In genomic region chr10:79764234-79764633, GRCm38 (mm10) we compare ENCODE assay signal across 13 mouse cellular contexts. TPM values are rescaled to one million over a fixed set of nuclear protein-coding genes. Genes with fewer than 3 reads are reported as not detected.
A peak's percentile ranks its signal among the peaks of the same experiment; 100 is the strongest.
DNase-seq lines count a peak whose midpoint lies in the region; ATAC-seq lines count a peak whose summit lies in the region.
"Had no signal": no experiment of that assay in that cellular context is flagged by ENCODE, and none has a peak within 500 bp of the region (broad histone marks: within the 10 kb centered on the region; RNA-seq: fewer than 3 reads in every experiment).

No protein-coding gene starts in this region.

- no peak for DNase-seq in heart, adult 8-10 months (ENCODE audit: low spot score)
- DNase-seq in midbrain, embryonic 11.5 days (ENCODE audit: low spot score, missing footprints), result no peak
- no peak for DNase-seq in embryonic facial prominence, embryonic 10.5 days (ENCODE audit: low spot score)
- no peak for DNase-seq in thymus, postnatal 10 days (ENCODE audit: low spot score in 2 of 2)
- no peak for DNase-seq in adrenal gland, postnatal 10 days
- DNase-seq: thymus, postnatal 4 days had no signal

- H3K4me3 ChIP-seq in heart, embryonic 14.5 days (ENCODE audit: control insufficient read depth in 1 of 2, insufficient read depth in 1 of 2, low read depth in 1 of 2, low read length in 2 of 2), result no peak overlapping the region
- H3K4me3 ChIP-seq in midbrain, embryonic 11.5 days (ENCODE audit: low read depth, low read length), result no peak overlapping the region
- no peak overlapping the region for H3K4me3 ChIP-seq in midbrain, embryonic 15.5 days
- H3K4me3 ChIP-seq in embryonic facial prominence, embryonic 10.5 days, result peak overlapping the region; percentile 16; the same call in 1 of the 2 replicates
- no peak overlapping the region for H3K4me3 ChIP-seq in hindbrain, embryonic 16.5 days (ENCODE audit: low read length)
- H3K4me3 ChIP-seq: layer of hippocampus, adult 2 months had no signal

- H3K27ac ChIP-seq in heart, embryonic 14.5 days (replicated peaks in 1 of 2; ENCODE audit: control insufficient read depth in 1 of 2, insufficient read depth in 1 of 2, low read depth in 2 of 2, low read length in 2 of 2), result no peak overlapping the region
- H3K27ac ChIP-seq in midbrain, embryonic 11.5 days (ENCODE audit: low read depth, low read length), result no peak overlapping the region
- H3K27ac ChIP-seq in midbrain, embryonic 15.5 days, result no peak overlapping the region
- no peak overlapping the region for H3K27ac ChIP-seq in embryonic facial prominence, embryonic 10.5 days (replicated peaks)
- H3K27ac ChIP-seq in hindbrain, embryonic 16.5 days (ENCODE audit: low read depth, low read length), result no peak overlapping the region
- H3K27ac ChIP-seq: layer of hippocampus, adult 2 months had no signal

- 60% methylated on average over 7 of the region's 7 CpGs for WGBS in heart, embryonic 14.5 days
- 87% methylated on average over 7 of the region's 7 CpGs for WGBS in midbrain, embryonic 11.5 days
- WGBS in midbrain, embryonic 15.5 days, result 92% methylated on average over 7 of the region's 7 CpGs
- WGBS in embryonic facial prominence, embryonic 10.5 days, result 91% methylated on average over 7 of the region's 7 CpGs
- WGBS in hindbrain, embryonic 16.5 days, result 86% methylated on average over 7 of the region's 7 CpGs

- no peak for ATAC-seq in heart, embryonic 14.5 days (ENCODE audit: insufficient number of reproducible peaks, insufficient read depth, low FRiP score, low read depth)
- ATAC-seq in midbrain, embryonic 11.5 days (ENCODE audit: low FRiP score), result no peak
- ATAC-seq in midbrain, embryonic 15.5 days (replicated peaks), result no peak
- ATAC-seq in hindbrain, embryonic 16.5 days, result no peak
- ATAC-seq: lung, postnatal 0 days had no signal

- H3K36me3 ChIP-seq in heart, embryonic 14.5 days (ENCODE audit: control insufficient read depth, insufficient read depth, low read length), result peaks cover 33% of the 10 kb centered on the region
- H3K36me3 ChIP-seq in midbrain, embryonic 11.5 days (ENCODE audit: control insufficient read depth, insufficient read depth, low read length), result peaks cover 18% of the 10 kb centered on the region
- peaks cover 22% of the 10 kb centered on the region for H3K36me3 ChIP-seq in midbrain, embryonic 15.5 days (replicated peaks)
- H3K36me3 ChIP-seq in embryonic facial prominence, embryonic 10.5 days (replicated peaks), result peaks cover 60% of the 10 kb centered on the region
- peaks cover 22% of the 10 kb centered on the region for H3K36me3 ChIP-seq in hindbrain, embryonic 16.5 days (ENCODE audit: control insufficient read depth, insufficient read depth, low read length)

- H3K9me3 ChIP-seq in heart, embryonic 14.5 days (ENCODE audit: control insufficient read depth, low read length), result no peaks in the 10 kb centered on the region
- no peaks in the 10 kb centered on the region for H3K9me3 ChIP-seq in midbrain, embryonic 11.5 days (ENCODE audit: control insufficient read depth, low read length)
- no peaks in the 10 kb centered on the region for H3K9me3 ChIP-seq in midbrain, embryonic 15.5 days
- no peaks in the 10 kb centered on the region for H3K9me3 ChIP-seq in embryonic facial prominence, embryonic 10.5 days
- no peaks in the 10 kb centered on the region for H3K9me3 ChIP-seq in hindbrain, embryonic 16.5 days (ENCODE audit: control insufficient read depth, low read length)

- no peak overlapping the region for H3K4me2 ChIP-seq in heart, embryonic 14.5 days (ENCODE audit: low read length)
- H3K4me2 ChIP-seq in midbrain, embryonic 11.5 days, result no peak overlapping the region
- H3K4me2 ChIP-seq in midbrain, embryonic 15.5 days, result no peak overlapping the region
- H3K4me2 ChIP-seq in hindbrain, embryonic 16.5 days (ENCODE audit: low read length), result no peak overlapping the region

- no peaks in the 10 kb centered on the region for H3K27me3 ChIP-seq in heart, embryonic 14.5 days (ENCODE audit: control insufficient read depth, insufficient read depth, low read length)
- H3K27me3 ChIP-seq in midbrain, embryonic 11.5 days (ENCODE audit: control insufficient read depth, insufficient read depth, low read length), result no peaks in the 10 kb centered on the region
- no peaks in the 10 kb centered on the region for H3K27me3 ChIP-seq in midbrain, embryonic 15.5 days (replicated peaks)
- no peaks in the 10 kb centered on the region for H3K27me3 ChIP-seq in embryonic facial prominence, embryonic 10.5 days (replicated peaks; ENCODE audit: low read depth, poor library complexity, severe bottlenecking)
- H3K27me3 ChIP-seq in hindbrain, embryonic 16.5 days (replicated peaks; ENCODE audit: control insufficient read depth, insufficient read depth, low read length), result no peaks in the 10 kb centered on the region
- H3K27me3 ChIP-seq: CH12.LX had no signal

- peak overlapping the region; percentile 12; the same call in 1 of the 2 replicates for H3K9ac ChIP-seq in heart, embryonic 14.5 days (ENCODE audit: low read length)
- peak overlapping the region; percentile 5; the same call in 1 of the 2 replicates for H3K9ac ChIP-seq in midbrain, embryonic 11.5 days (ENCODE audit: low read length)
- H3K9ac ChIP-seq in midbrain, embryonic 15.5 days, result no peak overlapping the region
- H3K9ac ChIP-seq in hindbrain, embryonic 16.5 days (ENCODE audit: low read depth, low read length), result peak overlapping the region; percentile 13; the same call in 1 of the 2 replicates

- H3K4me1 ChIP-seq in heart, embryonic 14.5 days (ENCODE audit: control insufficient read depth in 2 of 2, insufficient read depth in 2 of 2, low read length in 2 of 2), result peaks cover 30 to 46% of the 10 kb centered on the region in 2 experiments
- H3K4me1 ChIP-seq in midbrain, embryonic 11.5 days (ENCODE audit: control insufficient read depth, insufficient read depth, low read length), result peaks cover 22% of the 10 kb centered on the region
- peaks cover 41% of the 10 kb centered on the region for H3K4me1 ChIP-seq in midbrain, embryonic 15.5 days
- peaks cover 49% of the 10 kb centered on the region for H3K4me1 ChIP-seq in embryonic facial prominence, embryonic 10.5 days
- peaks cover 34% of the 10 kb centered on the region for H3K4me1 ChIP-seq in hindbrain, embryonic 16.5 days (ENCODE audit: control insufficient read depth, insufficient read depth, low read depth, low read length)

RNA-seq across cellular contexts. Expression of gene Rnf126, which starts 2.5 kb away (rescaled TPM):
- polyA plus RNA-seq in heart, embryonic 14.5 days (2014; fragmentation: Nextera tagmentation; extraction: Ambion mirVana), result 54.4 and 62.5 TPM in 2 replicates
- 10 to 100 TPM; 20.2 to 23.2 (median 21.5) TPM for total RNA-seq in heart, adult 8-10 months (2022)
- polyA plus RNA-seq in midbrain, embryonic 11.5 days (2014; fragmentation: Nextera tagmentation; extraction: Ambion mirVana), result 69.9 and 81.9 TPM in 2 replicates
- polyA plus RNA-seq in midbrain, embryonic 15.5 days (2015; fragmentation: Nextera tagmentation; extraction: Ambion mirVana), result 109 and 117 TPM in 2 replicates
- polyA plus RNA-seq in embryonic facial prominence, embryonic 10.5 days (2016; fragmentation: Nextera tagmentation; extraction: Ambion mirVana), result 125 and 126 TPM in 2 replicates
- 74.2 and 101 TPM in 2 replicates for polyA plus RNA-seq in hindbrain, embryonic 16.5 days (2015; fragmentation: Nextera tagmentation; extraction: Ambion mirVana)
- 10 to 100 TPM; 50.8 to 55.1 TPM for total RNA-seq in adrenal gland, postnatal 10 days (2021)

RNA-seq across cellular contexts. Expression of gene Fgf22, which starts 9.4 kb away (rescaled TPM):
- 0.12 and 0.38 TPM in 2 replicates for polyA plus RNA-seq in heart, embryonic 14.5 days (2014; fragmentation: Nextera tagmentation; extraction: Ambion mirVana)
- not detected for total RNA-seq in heart, adult 8-10 months (2022)
- 0.08 and 0.32 TPM in 2 replicates for polyA plus RNA-seq in midbrain, embryonic 11.5 days (2014; fragmentation: Nextera tagmentation; extraction: Ambion mirVana)
- 1.4 and 1.6 TPM in 2 replicates for polyA plus RNA-seq in midbrain, embryonic 15.5 days (2015; fragmentation: Nextera tagmentation; extraction: Ambion mirVana)
- polyA plus RNA-seq in embryonic facial prominence, embryonic 10.5 days (2016; fragmentation: Nextera tagmentation; extraction: Ambion mirVana), result 0.46 TPM in 1 of 2 replicates, not detected in the other
- polyA plus RNA-seq in hindbrain, embryonic 16.5 days (2015; fragmentation: Nextera tagmentation; extraction: Ambion mirVana), result 1.9 and 3.1 TPM in 2 replicates
- not detected for total RNA-seq in adrenal gland, postnatal 10 days (2021)
- total RNA-seq: CH12.LX; gastrocnemius, adult 8-10 months had no signal

RNA-seq across cellular contexts. Expression of gene Fstl3, which starts 12.8 kb away (rescaled TPM):
- polyA plus RNA-seq in heart, embryonic 14.5 days (2014; fragmentation: Nextera tagmentation; extraction: Ambion mirVana), result 19.9 and 21.1 TPM in 2 replicates
- 1 to 10 TPM; 2.9 to 5.8 (median 3.6) TPM for total RNA-seq in heart, adult 8-10 months (2022)
- polyA plus RNA-seq in midbrain, embryonic 11.5 days (2014; fragmentation: Nextera tagmentation; extraction: Ambion mirVana), result 0.60 and 1.2 TPM in 2 replicates
- polyA plus RNA-seq in midbrain, embryonic 15.5 days (2015; fragmentation: Nextera tagmentation; extraction: Ambion mirVana), result 1.9 and 2.0 TPM in 2 replicates
- 1.9 and 2.2 TPM in 2 replicates for polyA plus RNA-seq in embryonic facial prominence, embryonic 10.5 days (2016; fragmentation: Nextera tagmentation; extraction: Ambion mirVana)
- polyA plus RNA-seq in hindbrain, embryonic 16.5 days (2015; fragmentation: Nextera tagmentation; extraction: Ambion mirVana), result 2.6 and 3.0 TPM in 2 replicates
- 1 to 10 TPM; 5.5 to 5.7 TPM for total RNA-seq in adrenal gland, postnatal 10 days (2021)

RNA-seq across cellular contexts. Expression of gene Polrmt, which starts 17.9 kb away (rescaled TPM):
- polyA plus RNA-seq in heart, embryonic 14.5 days (2014; fragmentation: Nextera tagmentation; extraction: Ambion mirVana), result 20.2 and 27.4 TPM in 2 replicates
- 10 to 100 TPM; 41.1 to 54.7 (median 47.0) TPM for total RNA-seq in heart, adult 8-10 months (2022)
- polyA plus RNA-seq in midbrain, embryonic 11.5 days (2014; fragmentation: Nextera tagmentation; extraction: Ambion mirVana), result 28.5 and 31.2 TPM in 2 replicates
- polyA plus RNA-seq in midbrain, embryonic 15.5 days (2015; fragmentation: Nextera tagmentation; extraction: Ambion mirVana), result 48.3 and 50.6 TPM in 2 replicates
- 52.8 and 54.3 TPM in 2 replicates for polyA plus RNA-seq in embryonic facial prominence, embryonic 10.5 days (2016; fragmentation: Nextera tagmentation; extraction: Ambion mirVana)
- polyA plus RNA-seq in hindbrain, embryonic 16.5 days (2015; fragmentation: Nextera tagmentation; extraction: Ambion mirVana), result 37.1 and 50.6 TPM in 2 replicates
- total RNA-seq in adrenal gland, postnatal 10 days (2021), result 10 to 100 TPM; 60.1 to 69.8 TPM

RNA-seq across cellular contexts. Expression of gene Prss57, which starts 26.5 kb away (rescaled TPM):
- polyA plus RNA-seq in heart, embryonic 14.5 days (2014; fragmentation: Nextera tagmentation; extraction: Ambion mirVana), result 0.08 TPM in 1 of 2 replicates, not detected in the other
- total RNA-seq in heart, adult 8-10 months (2022), result not detected
- polyA plus RNA-seq in midbrain, embryonic 11.5 days (2014; fragmentation: Nextera tagmentation; extraction: Ambion mirVana), result 0.10 and 0.40 TPM in 2 replicates
- 0.17 TPM in 1 of 2 replicates, not detected in the other for polyA plus RNA-seq in midbrain, embryonic 15.5 days (2015; fragmentation: Nextera tagmentation; extraction: Ambion mirVana)
- 0.05 TPM in 1 of 2 replicates, not detected in the other for polyA plus RNA-seq in embryonic facial prominence, embryonic 10.5 days (2016; fragmentation: Nextera tagmentation; extraction: Ambion mirVana)
- polyA plus RNA-seq in hindbrain, embryonic 16.5 days (2015; fragmentation: Nextera tagmentation; extraction: Ambion mirVana), result 0.31 TPM in 1 of 2 replicates, not detected in the other
- under 1 TPM; 0.09 to 0.21 TPM for total RNA-seq in adrenal gland, postnatal 10 days (2021)
- total RNA-seq: gastrocnemius, adult 8-10 months had no signal
